Mouse (Mus musculus) ES-Bruce4 (cell line): ENCODE data around the gene Evi2b.

Source experiments
- EP300 ChIP-seq: IDR thresholded peaks from 2 replicates; pipeline ENCODE4 v1.6.1; 2011; ENCODE audit warnings: low read depth, low read length; ENCODE audit not compliant: insufficient read depth
- POLR2A ChIP-seq: IDR thresholded peaks from one replicate; pipeline ENCODE4 v1.8.1; 2011; ENCODE audit warnings: low read length; ENCODE audit not compliant: insufficient read depth

GRCm38 (mm10) chr11:79502917-79503316 lies 20.6 kb downstream of the Evi2b start:
- TF ChIP-seq EP300 (no peak), POLR2A (no peak)
